Mouse (Mus musculus) mesoderm, embryonic 11.5 days (tissue): ENCODE measurements around the gene Pth1r.

ENCODE experiments used
- DNase-seq: peaks from one replicate; pipeline ENCODE4 v3.0.0-alpha.2; 2012; ENCODE audit warnings: low read depth, low spot score

Gene Pth1r

GRCm38 (mm10) chr9:110716775-110717174 lies 30.2 kb downstream of the Pth1r start:
- DNase-seq = peak; percentile 77

DNA sequence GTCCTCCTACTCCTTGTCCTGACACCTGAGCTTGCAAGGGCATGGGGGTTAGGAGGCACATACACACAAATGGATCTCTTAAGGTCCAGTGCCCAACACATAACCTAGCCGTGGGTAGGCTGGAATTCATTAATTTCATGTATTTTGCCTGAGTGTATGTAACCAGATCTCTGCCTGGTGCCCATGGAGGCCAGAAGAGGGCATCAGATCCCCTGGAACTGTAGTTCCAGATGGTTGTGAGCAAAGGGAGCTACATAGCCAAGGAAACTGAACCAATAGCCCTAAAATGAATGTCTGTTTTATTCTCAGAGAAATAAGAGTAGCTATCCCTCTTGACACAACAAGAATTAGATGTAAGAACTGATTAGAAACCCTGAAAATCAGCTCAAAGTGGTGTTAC lies 31.5 kb downstream of the Pth1r start:
- DNase-seq = no peak

DNA sequence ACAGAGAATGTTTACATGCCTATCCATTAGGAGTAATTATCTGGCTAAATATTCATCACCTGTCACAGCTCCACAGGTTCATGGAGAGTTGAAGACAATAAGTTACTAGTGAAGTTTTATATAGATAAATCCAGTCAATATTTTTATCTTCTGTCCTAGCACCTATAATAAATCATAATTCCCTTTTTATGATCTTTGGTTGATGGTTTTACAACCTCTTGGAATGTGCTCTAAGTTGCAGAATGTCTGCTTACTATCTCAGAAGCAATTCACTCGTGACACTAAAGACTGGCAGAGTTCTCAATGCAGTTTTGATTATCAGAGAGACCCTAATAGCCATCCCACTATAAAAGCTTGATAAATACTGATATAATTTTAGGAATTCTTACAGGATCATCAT lies 33.6 kb downstream of the Pth1r start:
- DNase-seq = no peak

DNA sequence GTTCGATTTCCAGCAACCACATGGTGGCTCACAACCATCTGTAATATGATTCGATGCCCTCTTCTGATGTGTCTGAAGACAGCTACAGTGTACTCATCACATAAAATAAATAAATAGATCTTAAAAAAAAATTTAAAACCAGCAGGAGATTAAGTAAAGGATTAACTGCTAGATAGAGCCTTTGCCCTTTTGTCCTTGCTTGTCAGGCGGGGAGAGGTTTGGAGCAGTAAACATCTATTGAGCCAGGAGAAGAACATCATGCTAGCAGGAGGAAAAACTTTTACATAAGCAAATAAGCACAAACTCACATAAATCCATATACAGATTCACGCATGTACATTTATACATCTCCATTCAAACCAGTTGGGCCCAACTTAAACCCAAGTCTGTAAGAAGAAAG lies 34.4 kb downstream of the Pth1r start:
- no peak for DNase-seq

DNA sequence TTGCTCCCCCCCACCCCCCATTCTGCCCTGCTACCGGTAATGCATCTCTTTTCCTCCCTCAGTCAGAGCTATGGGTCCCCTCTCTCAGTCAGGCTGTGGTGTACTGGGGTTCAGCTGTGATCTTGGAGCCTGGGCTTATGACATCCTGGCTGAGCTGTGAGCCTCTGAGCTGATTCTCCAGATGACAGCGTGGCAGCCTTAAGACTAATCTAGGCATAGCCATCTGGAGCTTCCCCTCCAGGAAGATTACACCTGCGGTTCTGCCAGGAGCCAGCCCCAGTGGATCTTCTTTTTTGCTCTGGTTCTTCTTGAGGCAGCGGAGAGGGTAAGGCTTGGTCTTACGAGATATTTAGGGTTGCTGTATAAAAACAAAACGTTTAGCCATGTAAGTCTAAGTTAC lies 34.9 kb downstream of the Pth1r start:
- DNase-seq = no peak

GRCm38 (mm10) chr9:110711532-110711931 lies 35.4 kb downstream of the Pth1r start:
- no peak for DNase-seq

- DNase-seq = peak; percentile 74
Measured at GRCm38 (mm10) chr9:110709640-110710258, 37.2 kb downstream of the Pth1r start.

DNA sequence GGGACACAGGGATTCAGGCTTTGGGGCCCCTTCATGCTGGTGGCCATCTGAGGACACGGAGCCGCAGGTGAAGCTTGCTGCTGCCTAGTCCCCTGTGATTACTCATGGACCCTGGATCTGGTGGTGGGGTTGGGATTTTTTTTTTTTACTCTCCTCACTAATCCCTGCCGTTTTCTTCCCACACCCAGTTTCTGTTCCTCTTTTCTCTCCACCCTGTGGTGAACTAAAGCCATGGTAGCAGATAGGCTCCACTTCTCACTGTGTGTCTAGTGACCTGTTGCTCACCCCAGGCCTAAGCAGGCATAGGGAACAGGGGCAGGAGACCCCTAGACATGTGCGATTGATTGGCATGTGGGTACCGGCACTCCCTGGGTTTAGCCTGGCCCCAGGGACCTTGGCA lies 40.2 kb downstream of the Pth1r start:
- DNase-seq = no peak

DNA sequence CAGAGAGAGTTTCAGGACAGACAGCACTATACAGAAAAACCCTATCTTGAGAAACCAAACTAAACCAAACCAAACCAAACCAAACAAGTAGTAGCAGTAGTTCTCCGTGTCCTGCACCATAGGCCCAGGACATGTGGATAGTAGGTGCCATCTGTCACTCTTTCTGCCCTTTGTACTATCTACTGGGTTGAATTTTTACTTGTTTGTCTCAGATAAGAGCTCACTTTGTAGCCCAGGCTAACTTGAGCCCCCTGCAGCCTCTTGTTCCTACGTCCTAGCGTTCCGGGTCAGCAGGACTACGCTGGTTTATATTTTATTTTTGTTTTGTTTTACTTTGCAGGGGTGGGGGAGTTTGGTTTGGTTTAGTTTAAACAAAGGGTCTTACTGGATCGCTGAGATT lies 43.0 kb downstream of the Pth1r start:
- no peak for DNase-seq

GRCm38 (mm10) chr9:110702848-110703247 lies 44.1 kb downstream of the Pth1r start:
- no peak for DNase-seq

DNA sequence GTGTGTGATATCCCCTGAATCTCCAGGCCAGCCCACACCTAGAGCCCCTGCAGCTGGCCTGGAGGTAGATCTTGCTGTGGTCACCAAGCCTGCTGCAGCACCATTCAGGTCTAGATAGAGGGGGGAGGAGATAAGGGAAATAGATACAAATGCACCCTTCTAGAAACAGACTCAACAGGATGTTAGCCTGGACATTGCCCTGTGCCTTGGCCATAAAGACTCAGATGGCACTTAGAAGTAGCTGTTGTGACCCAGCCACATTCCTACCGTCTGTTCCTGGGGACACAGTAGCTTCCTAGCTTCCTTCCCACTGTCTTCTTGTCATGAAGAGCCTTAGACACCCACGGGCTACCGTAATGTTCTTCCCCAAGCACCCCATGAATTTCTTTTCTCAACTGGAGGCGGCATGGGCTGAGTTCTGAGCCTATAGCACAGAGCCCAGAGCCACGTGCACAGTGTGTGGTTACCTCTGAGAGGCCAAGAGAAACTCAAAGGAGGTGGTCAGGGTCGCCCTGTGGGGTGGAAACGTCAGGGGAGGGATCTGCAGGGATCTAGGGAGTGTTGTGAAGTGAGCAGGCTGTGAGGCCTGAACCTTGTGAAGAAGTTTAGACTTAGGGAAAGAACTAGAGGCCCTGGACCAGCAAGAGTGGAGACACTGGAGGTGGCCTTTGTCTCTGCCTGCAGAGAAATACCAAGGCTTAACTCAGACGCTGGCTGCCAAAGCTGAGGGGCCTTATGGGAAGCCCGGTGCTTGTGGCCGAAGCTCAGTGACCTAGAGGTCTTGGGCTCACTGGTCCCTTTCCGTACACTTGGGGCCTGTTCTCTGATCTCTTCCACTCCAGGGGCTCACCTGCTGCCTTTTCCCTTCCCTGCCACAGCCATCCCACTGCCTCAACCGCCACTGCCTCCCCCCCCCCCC lies 45.6 kb downstream of the Pth1r start:
- no peak for DNase-seq

GRCm38 (mm10) chr9:110699574-110699973 lies 47.4 kb downstream of the Pth1r start:
- no peak for DNase-seq

DNA sequence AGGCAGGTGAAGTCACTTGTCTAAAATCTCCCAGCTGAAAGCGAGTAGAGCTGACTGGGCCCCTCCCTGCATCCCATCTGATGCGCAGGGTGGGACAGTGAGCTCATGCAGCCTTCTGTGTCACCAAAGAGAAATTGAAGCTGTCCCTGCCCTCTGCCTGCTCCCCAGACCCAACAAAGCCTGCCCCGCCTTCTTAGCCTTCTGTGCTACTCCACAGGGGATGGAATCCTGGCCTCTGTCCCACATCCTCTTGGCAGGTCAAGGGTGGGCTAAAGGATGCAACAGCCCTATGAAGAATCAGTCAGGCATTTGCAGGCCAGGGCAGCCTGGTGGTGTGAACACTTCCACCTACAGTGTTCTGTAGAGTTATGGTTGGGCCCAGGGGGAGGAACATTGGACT lies 49.5 kb downstream of the Pth1r start:
- DNase-seq = no peak

GRCm38 (mm10) chr9:110696427-110696826 lies 50.5 kb downstream of the Pth1r start:
- no peak for DNase-seq

GRCm38 (mm10) chr9:110695165-110695755 lies 51.7 kb downstream of the Pth1r start:
- DNase-seq = no peak

GRCm38 (mm10) chr9:110689261-110689779 lies 57.6 kb downstream of the Pth1r start:
- no peak for DNase-seq

DNA sequence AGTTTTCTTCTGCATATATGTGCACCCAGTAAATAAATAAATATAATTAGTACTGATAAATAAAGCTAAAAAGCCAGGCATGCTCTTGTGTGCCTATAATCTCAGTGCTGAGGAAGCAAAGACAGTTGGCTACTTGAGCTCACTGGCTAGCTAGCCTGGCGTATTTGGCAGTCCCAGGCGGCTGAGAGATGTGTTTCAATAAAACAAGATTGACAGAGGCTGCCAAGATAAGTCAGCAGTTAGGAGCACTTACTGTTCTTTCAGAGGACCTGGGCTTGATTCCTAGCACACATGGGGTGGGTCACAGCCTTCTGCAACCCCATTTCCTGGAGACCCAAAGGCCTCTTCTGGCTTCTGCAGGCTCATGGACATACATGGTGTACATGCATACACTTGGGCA lies 59.1 kb downstream of the Pth1r start:
- DNase-seq = no peak

DNA sequence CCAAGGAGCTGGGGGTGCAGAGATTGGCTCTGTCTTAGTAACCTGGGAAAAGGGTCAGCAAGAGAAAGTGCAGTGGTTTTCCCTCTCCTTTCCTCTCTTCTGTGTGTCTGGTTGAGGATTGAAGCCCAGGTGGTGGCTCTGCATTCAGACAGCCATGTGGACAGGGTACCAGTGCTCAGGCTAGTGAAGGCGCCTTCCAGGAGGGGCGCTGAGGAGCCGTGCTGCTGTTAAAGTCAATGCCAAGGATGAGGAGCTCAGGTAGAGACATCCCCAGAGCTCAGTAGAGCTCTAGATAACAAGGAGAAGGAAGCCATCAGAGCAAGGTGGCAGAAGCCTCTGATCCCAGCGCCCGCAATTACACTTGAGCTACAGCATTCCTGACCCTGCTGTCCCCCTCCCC lies 59.9 kb downstream of the Pth1r start:
- DNase-seq = no peak

GRCm38 (mm10) chr9:110686472-110686871 lies 60.5 kb downstream of the Pth1r start:
- no peak for DNase-seq

GRCm38 (mm10) chr9:110685591-110685990 lies 61.4 kb downstream of the Pth1r start:
- no peak for DNase-seq

GRCm38 (mm10) chr9:110685187-110685586 lies 61.8 kb downstream of the Pth1r start:
- no peak for DNase-seq

GRCm38 (mm10) chr9:110684100-110684831 lies 62.7 kb downstream of the Pth1r start:
- no peak for DNase-seq
